In genomic region chr9:77507743-77508394, GRCm38 (mm10) we compare ENCODE assay signal across 16 mouse cellular contexts.
"Had no signal": no experiment of that assay in that cellular context is flagged by ENCODE, and none has a peak within 500 bp of the region (broad histone marks: within the 10 kb centered on the region; RNA-seq: fewer than 3 reads in every experiment).

No protein-coding gene starts in this region.

- DNase-seq: gastrocnemius, postnatal 14 days; gastrocnemius, postnatal 36 days; heart, adult 18-20 months; heart, postnatal 10 days; heart, postnatal 4 days; kidney, adult 18-20 months; kidney, adult 8-10 months; kidney, postnatal 10 days; kidney, postnatal 25 days; kidney, postnatal 4 days; layer of hippocampus, postnatal 36 days; left cerebral cortex, postnatal 4 days had no signal

- ATAC-seq: hindbrain, embryonic 16.5 days; inflammation-experienced regulatory T-cells, adult 6 months; intestine, embryonic 15.5 days; intestine, postnatal 0 days had no signal
